Mouse (Mus musculus) Muller cell, postnatal 12 days (primary cell): ENCODE measurements around the gene C130074G19Rik.
A peak's percentile ranks its signal among the peaks of the same experiment; 100 is the strongest.

ENCODE experiments used
- DNase-seq: peaks from one replicate; pipeline ENCODE4 v3.0.0-alpha.2; 2015; ENCODE audit errors: inconsistent ontology term

Gene C130074G19Rik

GRCm38 (mm10) chr1:184873910-184874309, 9.1 kb downstream of the C130074G19Rik start:
- DNase-seq = no peak

DNA sequence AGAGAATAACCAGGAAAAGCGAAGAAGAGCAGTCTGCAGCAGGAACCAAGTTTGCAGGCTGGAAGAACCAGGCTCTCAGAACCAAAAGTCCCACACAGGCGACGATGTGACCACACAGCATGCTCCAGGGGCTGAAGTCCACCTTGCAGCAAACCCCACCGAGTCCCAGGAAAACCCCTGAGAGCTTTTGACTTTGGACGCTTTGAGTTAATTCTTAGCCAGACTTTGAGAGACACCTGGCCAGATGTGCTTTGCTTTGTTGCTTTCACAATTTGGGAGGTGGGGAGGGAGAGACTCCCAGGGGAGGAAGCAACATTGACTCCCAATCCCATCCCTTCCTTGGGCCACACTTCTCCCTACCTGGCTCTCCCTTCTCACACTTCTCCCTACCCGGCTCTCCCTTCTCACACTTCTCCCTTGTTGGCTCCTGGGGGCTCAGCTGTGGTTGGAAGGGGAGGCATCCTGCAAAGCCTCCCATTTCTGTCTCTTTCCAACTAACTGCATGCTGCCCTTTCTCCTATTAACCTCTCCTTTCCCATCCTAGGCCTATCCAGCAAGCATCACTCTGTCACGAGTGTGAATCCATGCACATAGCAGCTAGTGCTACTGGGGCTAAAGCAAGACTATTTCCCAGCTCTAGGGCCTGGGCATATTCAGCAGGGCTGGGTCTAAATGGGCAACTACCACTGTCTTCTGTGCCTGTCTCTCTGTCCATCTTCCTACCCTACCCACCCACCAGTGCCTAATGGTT, 10.8 kb downstream of the C130074G19Rik start:
- no peak for DNase-seq

GRCm38 (mm10) chr1:184871506-184871905, 11.5 kb downstream of the C130074G19Rik start:
- DNase-seq = no peak

DNA sequence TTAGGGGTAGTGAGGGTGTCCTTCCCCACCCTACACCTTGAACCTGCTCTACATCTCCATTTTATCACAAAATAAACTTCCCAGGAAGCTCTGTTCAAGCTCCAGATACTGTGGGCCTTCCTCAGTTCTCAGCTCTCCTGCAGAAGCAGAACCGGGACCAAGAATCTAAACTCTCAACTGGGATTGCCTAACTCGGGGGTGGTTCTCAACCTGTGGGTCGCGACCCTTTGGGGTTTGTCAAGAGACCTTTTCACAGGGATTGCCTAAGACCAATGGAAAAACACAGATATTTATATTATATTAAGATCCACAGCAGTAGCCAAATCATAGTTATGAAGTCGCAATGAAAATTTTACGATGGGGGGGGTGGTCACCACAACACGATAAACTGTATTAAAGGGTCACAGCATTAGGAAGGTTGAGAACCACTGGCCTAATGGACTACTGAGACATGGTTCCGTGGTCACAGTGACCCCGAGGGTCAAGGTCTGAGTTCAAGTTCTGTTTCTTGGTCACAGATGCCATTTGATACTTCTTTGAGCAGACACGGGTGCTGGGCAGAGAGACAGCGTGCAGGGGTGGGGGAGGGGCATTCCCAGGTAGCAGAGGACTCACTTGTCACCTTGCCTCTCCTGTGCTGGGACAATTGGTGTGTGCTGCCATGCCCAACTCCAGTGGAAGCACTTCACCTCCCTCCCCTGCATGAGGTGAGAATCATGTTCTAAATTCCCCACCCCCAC, 12.2 kb downstream of the C130074G19Rik start:
- DNase-seq = no peak

DNA sequence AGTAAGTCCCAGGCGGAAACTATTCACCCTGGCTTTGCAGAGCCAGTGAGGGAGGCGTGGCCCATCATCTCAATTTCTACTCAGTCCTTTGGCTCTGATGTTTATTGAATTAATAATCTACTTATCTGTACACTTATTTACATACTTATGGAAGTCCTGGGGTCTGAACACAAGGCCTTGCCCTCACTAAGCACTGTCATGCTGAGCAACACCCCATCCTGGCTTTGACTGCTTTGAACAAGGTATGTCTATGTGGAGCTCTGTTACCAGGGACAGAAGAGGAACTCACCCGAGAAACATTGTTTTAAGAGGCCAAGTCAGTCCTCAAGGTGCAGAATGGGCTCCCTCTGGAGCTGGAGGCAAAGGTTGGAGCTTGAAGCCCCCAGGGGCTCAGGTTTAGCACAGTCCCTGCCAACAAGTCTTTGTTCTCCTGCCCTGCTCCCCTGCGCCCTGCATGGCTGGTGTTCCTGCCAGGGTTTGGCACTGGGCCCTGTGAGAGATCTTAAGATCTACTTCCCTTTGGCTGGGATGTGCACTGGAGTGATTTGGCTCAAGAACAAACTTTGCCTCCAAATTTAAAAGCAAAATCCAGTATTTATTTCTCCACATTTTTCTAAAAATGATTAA, 13.0 kb downstream of the C130074G19Rik start:
- no peak for DNase-seq

DNA sequence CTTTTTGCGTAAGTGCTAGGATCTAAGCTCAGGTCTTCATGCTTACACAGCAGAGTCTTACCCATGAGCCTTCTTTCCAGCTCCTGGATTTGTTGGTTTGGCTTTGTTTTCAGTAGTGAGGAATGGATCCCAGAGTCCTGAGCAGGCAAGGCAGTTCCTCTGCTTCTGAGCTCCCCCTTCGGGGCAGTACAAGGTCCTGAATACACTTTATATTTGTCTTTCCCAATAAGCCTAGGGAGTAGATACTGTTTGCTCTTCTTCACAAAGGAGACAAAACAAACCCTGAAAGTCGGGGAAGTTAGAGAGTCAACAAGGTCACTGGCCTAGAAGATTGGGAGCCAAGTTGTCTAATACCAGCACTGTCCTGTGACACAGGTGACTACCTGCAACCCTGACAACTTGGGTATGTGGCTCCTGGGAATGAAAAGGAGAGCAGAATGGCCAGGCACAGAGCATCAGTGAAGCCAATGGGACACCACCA, 15.3 kb downstream of the C130074G19Rik start:
- no peak for DNase-seq

DNA sequence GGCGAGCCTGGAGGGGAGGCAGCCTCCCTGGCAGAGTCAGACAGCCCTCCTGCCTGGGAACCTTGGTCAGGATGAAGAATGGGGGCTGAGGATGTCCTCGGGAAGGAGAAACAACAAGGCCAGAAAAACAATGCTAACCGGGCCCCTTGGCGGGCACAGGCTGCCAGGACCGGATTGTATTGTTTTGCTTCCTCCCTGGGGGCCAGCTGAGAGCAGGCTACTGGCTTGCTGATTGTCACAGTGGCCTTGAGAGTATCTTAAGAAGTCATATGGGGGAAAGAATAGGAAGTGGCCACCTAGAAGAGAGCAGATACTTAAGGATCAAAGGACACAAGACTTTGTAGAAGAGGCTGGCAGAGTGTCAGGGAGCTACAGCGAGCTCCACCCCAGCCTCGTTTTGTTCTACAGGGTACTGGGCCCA, 18.6 kb downstream of the C130074G19Rik start:
- DNase-seq = no peak

- no peak for DNase-seq
Observed at GRCm38 (mm10) chr1:184862636-184863035, 20.4 kb downstream of the C130074G19Rik start.

GRCm38 (mm10) chr1:184861551-184861950, 21.5 kb downstream of the C130074G19Rik start:
- peak; percentile 19 for DNase-seq

GRCm38 (mm10) chr1:184860276-184860675, 22.7 kb downstream of the C130074G19Rik start:
- DNase-seq = no peak

DNA sequence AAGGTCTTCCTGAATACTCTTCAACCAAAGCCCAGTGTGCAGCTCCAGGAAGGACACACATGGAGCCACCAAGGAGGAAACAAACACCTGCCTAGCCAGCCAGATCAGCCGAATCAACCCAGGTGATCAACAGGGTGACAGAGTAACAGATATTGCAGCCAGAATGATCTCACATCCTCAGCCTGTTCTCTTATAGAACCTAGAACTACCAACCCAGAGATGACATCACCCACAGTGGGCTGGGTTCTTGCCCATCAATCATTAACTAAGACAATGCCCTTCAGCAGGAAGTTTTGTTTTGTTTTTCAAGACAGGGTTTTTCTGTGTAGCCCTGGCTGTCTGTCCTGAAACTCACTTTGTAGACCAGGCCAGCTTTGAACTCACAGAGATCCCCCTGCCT, 24.8 kb downstream of the C130074G19Rik start:
- DNase-seq = no peak

GRCm38 (mm10) chr1:184857216-184857615, 25.8 kb downstream of the C130074G19Rik start:
- no peak for DNase-seq

DNA sequence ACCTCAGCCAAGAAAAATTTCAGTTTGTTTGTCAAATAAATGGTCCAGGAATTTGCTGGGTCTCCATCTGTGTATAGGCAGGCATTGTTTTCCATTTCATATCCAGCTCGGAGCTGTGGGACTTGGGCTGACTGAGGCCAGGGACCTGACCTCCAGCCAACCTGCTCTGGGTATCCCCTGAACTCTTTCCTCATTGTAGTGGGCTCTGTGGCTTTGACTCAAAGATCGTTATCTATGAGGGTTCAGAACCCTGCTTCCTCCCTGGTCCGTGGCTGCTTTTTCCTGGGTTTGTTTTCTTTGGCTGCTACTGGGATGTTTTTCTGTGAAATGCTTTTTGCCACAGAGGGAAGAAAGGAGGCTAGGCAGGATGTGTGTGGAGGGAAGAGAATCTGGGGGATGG, 29.1 kb downstream of the C130074G19Rik start:
- DNase-seq = peak; percentile 57

GRCm38 (mm10) chr1:184853339-184853738, 29.7 kb downstream of the C130074G19Rik start:
- DNase-seq = peak; percentile 64

- DNase-seq = peak; percentile 81
Observed at GRCm38 (mm10) chr1:184851741-184852618, 31.0 kb downstream of the C130074G19Rik start.

DNA sequence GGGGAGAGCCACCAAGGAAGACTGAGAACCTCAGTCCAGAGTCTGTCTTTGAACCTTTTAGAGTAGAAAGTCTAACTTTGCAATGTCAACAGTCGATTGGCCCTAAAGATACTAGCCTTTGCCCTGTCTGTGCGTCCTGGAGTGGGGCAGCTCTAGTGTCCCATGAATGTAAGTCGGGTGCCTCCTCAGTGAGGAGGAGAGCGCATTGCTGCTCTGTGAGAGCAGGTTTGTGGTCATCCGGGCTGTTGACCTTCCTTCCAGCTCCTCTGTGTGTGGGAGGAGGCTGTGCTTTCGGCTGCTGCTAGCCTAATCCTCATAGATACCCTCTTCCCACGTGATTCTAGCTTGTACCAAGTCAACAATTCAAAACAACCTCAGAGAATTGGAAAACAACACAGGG, 31.9 kb downstream of the C130074G19Rik start:
- no peak for DNase-seq

- DNase-seq = no peak
Observed at GRCm38 (mm10) chr1:184846973-184847372, 36.0 kb downstream of the C130074G19Rik start.

- DNase-seq = no peak
Observed at GRCm38 (mm10) chr1:184846092-184846750, 36.8 kb downstream of the C130074G19Rik start, which contains the start of gene Marc2. Gene Marc2 (minus strand): TSS chr1:184846451.

GRCm38 (mm10) chr1:184845111-184846071, 37.6 kb downstream of the C130074G19Rik start:
- peak; percentile 95 for DNase-seq
